Mouse (Mus musculus): ENCODE measurements around the gene Gramd1c.

DNA sequence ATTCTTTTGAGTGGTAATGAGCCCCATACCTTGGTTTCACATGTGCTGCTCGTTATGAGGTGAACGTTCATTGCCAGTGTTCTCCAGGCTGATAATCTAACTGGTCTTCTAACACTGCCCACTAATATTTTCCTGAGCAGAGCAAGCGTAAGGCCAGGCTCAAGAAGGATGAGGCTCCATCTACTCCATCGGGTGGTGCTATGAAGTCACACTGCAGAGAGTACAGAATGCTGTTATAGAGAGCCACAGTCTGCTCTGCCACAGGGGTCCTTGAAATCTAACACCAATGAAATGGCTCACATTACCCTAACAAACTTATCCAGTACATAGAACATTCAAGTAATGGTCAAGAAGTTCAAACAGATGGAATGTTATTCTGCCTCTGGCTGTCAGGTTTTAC lies 105.1 kb downstream of the Gramd1c start:
- no peak for TF ChIP-seq TAL1 (IDR thresholded peaks at IDR 0.05; ENCODE audit: low read length)
- TF ChIP-seq GATA1 (IDR thresholded peaks at IDR 0.05; ENCODE audit: low read length), result no peak
